Mouse (Mus musculus) liver, embryonic 14.5 days (tissue): ENCODE measurements around the gene Gpc6.

Experiments
- CTCF ChIP-seq: IDR thresholded peaks from 2 replicates; pipeline ENCODE4 v1.5.1; 2016; ENCODE audit warnings: antibody characterized with exemption, low read depth, control low read depth
- EP300 ChIP-seq: IDR thresholded peaks from 2 replicates; pipeline ENCODE4 v1.6.1; 2016; ENCODE audit warnings: antibody characterized with exemption, low read depth

DNA sequence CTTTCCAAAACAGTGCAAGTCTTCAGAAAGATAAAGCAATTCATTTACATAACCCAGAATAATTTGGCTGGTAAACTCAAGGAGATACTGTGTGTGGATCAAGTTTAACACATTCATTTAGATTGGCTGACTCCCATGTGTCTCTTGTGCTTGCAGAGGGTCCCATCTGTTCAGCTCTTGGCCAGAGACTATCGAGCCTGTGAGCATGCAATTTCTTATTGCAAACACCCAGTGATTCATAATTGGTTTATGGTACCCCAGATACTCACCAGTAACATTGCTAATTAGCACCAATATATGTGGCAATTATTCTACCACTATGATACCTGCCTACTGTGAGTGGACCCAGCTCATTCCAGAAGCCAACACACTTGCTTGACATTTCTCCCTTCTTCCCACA, 87.9 kb downstream of the Gpc6 start:
- TF ChIP-seq CTCF (no peak), EP300 (no peak)
